Mouse (Mus musculus): ENCODE results near the gene Thoc6.

Thoc6 gene

DNA sequence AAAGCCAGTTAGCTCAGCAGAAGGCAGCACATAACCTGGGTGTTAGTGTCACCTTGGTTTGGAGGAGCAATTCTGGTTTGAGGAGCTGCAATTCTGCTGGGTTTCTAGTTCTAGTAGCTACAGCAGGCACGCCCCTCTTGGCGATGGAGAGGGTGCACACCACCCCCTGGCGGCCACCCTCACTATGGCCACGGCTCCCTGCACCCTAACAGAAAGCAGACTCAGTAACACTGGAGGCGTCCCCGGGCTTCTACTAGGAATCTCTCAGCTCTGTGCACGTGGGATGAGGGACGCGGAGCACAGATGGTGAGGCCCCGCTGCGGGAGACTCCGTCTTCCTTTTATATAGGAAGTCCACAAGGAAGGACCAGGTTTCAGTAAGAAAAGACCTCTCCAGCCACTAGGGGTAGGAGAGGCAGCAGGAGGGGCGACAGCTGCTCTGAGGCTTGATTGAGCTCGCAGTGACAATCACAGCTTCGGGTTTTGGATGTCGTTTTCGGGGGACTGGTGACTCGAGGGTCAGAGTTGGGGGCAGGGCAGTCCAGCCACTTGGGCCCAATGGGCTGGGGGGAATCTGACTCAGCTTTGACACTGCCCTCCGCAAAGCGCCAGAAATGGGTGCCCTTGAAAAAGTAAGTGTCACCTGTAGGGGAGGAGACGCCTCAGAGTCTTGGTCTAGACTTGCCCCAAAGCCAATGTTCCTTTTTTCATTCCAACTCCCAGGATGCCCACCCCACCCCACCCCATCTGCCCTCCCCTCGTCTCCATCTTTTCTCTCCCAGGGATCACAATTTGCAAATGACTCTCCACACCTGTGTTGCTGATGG is 43.3 kb downstream of the Thoc6 start:
- peak; percentile 68 for DNase-seq (ENCODE audit: low spot score)

DNA sequence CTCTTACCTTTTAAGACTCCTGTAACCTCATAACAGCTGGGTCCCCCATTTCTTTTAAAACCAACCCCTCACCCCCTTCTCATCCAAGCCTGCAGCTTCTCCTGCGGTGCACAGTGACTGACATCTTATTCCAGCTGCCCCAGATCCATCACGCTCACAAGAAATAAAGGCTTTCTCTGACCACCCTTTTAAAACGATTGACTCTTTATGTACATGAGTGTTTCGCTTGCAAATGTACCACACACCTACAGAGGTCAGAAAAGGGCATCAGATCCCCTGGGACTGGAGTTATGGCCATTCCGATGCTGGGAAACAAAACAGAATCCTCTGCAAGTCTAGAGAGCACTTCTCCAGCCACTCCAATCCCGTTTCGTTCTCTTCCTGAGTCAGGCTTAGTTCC is 45.9 kb downstream of the Thoc6 start:
- no peak for DNase-seq (ENCODE audit: low spot score)

DNA sequence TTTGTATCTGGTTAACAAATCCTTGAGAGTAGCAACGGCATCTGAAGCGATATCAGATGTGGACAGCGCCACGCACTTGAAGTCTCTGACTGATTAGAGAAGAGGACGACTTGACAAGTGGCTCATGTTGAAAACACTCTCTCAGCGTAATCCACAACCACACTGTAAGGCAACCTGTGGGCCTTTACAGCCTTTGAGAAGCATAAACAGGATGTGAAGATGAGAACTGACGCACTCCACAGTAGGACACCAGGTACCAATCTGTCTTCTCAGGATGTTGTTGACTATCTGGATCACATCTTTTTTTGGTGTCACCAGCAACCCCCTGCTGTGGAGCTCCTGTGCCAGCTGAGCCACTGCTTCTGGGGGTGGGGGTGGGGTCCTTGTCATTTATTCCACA is 53.3 kb downstream of the Thoc6 start:
- no peak for DNase-seq (ENCODE audit: low spot score)

All from left cerebral cortex, adult 11 months (tissue).